Mouse (Mus musculus) liver, adult 2 months (tissue): ENCODE measurements around the gene Ntm.

ENCODE experiments used
- CTCF ChIP-seq: fragments of 200-500 bp; IDR thresholded peaks from 2 replicates; pipeline ENCODE4 v1.5.1; 2011; ENCODE audit warnings: low read depth, low read length, control low read depth
- POLR2A ChIP-seq: fragments of 200-500 bp; IDR thresholded peaks from 2 replicates; pipeline ENCODE4 v1.6.1; 2011; ENCODE audit warnings: low read length, control low read depth; ENCODE audit not compliant: insufficient read depth; ENCODE audit errors: extremely low read depth

GRCm38 (mm10) chr9:29104442-29104841 is 858.5 kb downstream of the Ntm start:
- TF ChIP-seq CTCF (no peak), POLR2A (no peak)
